Mouse (Mus musculus): ENCODE results near the gene Insyn1. TPM values are rescaled to one million over a fixed set of nuclear protein-coding genes. Genes with fewer than 3 reads are reported as not detected.

Insyn1 gene
- polyA plus RNA-seq, 1 experiment, result 2.8 TPM

GRCm38 (mm10) chr9:58527841-58528240 lies 39.4 kb downstream of the Insyn1 start:
- TF ChIP-seq GATA1 (IDR thresholded peaks at IDR 0.05; ENCODE audit: borderline replicate concordance, low read length) (no peak), FLI1 (IDR thresholded peaks at IDR 0.05; ENCODE audit: low read length) (no peak)
- peaks cover 16% of the 10 kb centered on the region for H3K36me3 ChIP-seq (replicated peaks; ENCODE audit: low read length)
- H3K27me3 ChIP-seq (replicated peaks), result peaks cover 50% of the 10 kb centered on the region
- H3K4me3 ChIP-seq (replicated peaks), result no peak overlapping the region
- H3K4me1 ChIP-seq, result peaks cover 17% of the 10 kb centered on the region
- H3K9me3 ChIP-seq, result no peaks in the 10 kb centered on the region

GRCm38 (mm10) chr9:58530407-58530806 lies 42.0 kb downstream of the Insyn1 start:
- TF ChIP-seq FLI1 (IDR thresholded peaks at IDR 0.05; ENCODE audit: low read length), result no peak
- no peak for TF ChIP-seq GATA1 (IDR thresholded peaks at IDR 0.05; ENCODE audit: borderline replicate concordance, low read length)
- H3K4me1 ChIP-seq, result peaks cover 20% of the 10 kb centered on the region
- no peak overlapping the region for H3K4me3 ChIP-seq (replicated peaks)
- no peaks in the 10 kb centered on the region for H3K9me3 ChIP-seq
- H3K36me3 ChIP-seq (replicated peaks; ENCODE audit: low read length), result peaks cover 18% of the 10 kb centered on the region
- H3K27me3 ChIP-seq (replicated peaks), result peaks cover 57% of the 10 kb centered on the region

GRCm38 (mm10) chr9:58532236-58532635 lies 43.8 kb downstream of the Insyn1 start:
- Histone ChIP-seq H3K4me1 (peaks cover 37% of the 10 kb centered on the region), H3K9me3 (no peaks in the 10 kb centered on the region), H3K4me3 (replicated peaks) (no peak overlapping the region), H3K27me3 (replicated peaks) (peaks cover 53% of the 10 kb centered on the region), H3K36me3 (replicated peaks; ENCODE audit: low read length) (peaks cover 21% of the 10 kb centered on the region)
- TF ChIP-seq FLI1 (IDR thresholded peaks at IDR 0.05; ENCODE audit: low read length) (no peak), GATA1 (IDR thresholded peaks at IDR 0.05; ENCODE audit: borderline replicate concordance, low read length) (no peak)

GRCm38 (mm10) chr9:58533322-58533721 lies 44.9 kb downstream of the Insyn1 start:
- TF ChIP-seq FLI1 (IDR thresholded peaks at IDR 0.05; ENCODE audit: low read length), result no peak
- no peak for TF ChIP-seq GATA1 (IDR thresholded peaks at IDR 0.05; ENCODE audit: borderline replicate concordance, low read length)
- Histone ChIP-seq H3K4me3 (replicated peaks) (no peak overlapping the region), H3K4me1 (peaks cover 41% of the 10 kb centered on the region), H3K9me3 (peaks cover 2% of the 10 kb centered on the region), H3K36me3 (replicated peaks; ENCODE audit: low read length) (peaks cover 20% of the 10 kb centered on the region), H3K27me3 (replicated peaks) (peaks cover 47% of the 10 kb centered on the region)

GRCm38 (mm10) chr9:58534766-58535165 lies 46.4 kb downstream of the Insyn1 start:
- H3K9me3 ChIP-seq, result peaks cover 8% of the 10 kb centered on the region
- no peak for TF ChIP-seq GATA1 (IDR thresholded peaks at IDR 0.05; ENCODE audit: borderline replicate concordance, low read length)
- no peak for TF ChIP-seq FLI1 (IDR thresholded peaks at IDR 0.05; ENCODE audit: low read length)

GRCm38 (mm10) chr9:58535447-58536134 lies 47.2 kb downstream of the Insyn1 start:
- Histone ChIP-seq H3K36me3 (replicated peaks; ENCODE audit: low read length) (peaks cover 24% of the 10 kb centered on the region), H3K9me3 (peaks cover 8% of the 10 kb centered on the region), H3K27me3 (replicated peaks) (peaks cover 30% of the 10 kb centered on the region), H3K4me1 (peaks cover 53% of the 10 kb centered on the region), H3K4me3 (replicated peaks) (peak overlapping the region; percentile 2)
- no peak for TF ChIP-seq GATA1 (IDR thresholded peaks at IDR 0.05; ENCODE audit: borderline replicate concordance, low read length)

More at GRCm38 (mm10) chr9:58534766-58535165, 46.4 kb downstream of the Insyn1 start:
- H3K27me3 ChIP-seq (replicated peaks), result peaks cover 39% of the 10 kb centered on the region
- peaks cover 45% of the 10 kb centered on the region for H3K4me1 ChIP-seq
- no peak overlapping the region for H3K4me3 ChIP-seq (replicated peaks)
- H3K36me3 ChIP-seq (replicated peaks; ENCODE audit: low read length), result peaks cover 26% of the 10 kb centered on the region

GRCm38 (mm10) chr9:58537774-58538173 lies 49.4 kb downstream of the Insyn1 start:
- peaks cover 65% of the 10 kb centered on the region for H3K4me1 ChIP-seq

GRCm38 (mm10) chr9:58539886-58540285 lies 51.5 kb downstream of the Insyn1 start:
- H3K4me1 ChIP-seq, result peaks cover 85% of the 10 kb centered on the region
- TF ChIP-seq GATA1 (IDR thresholded peaks at IDR 0.05; ENCODE audit: borderline replicate concordance, low read length) (no peak), FLI1 (IDR thresholded peaks at IDR 0.05; ENCODE audit: low read length) (no peak)
- H3K27me3 ChIP-seq (replicated peaks), result peaks cover 13% of the 10 kb centered on the region

More at GRCm38 (mm10) chr9:58537774-58538173, 49.4 kb downstream of the Insyn1 start:
- peaks cover 8% of the 10 kb centered on the region for H3K9me3 ChIP-seq
- peak overlapping the region; percentile 31 for H3K4me3 ChIP-seq (replicated peaks)
- TF ChIP-seq GATA1 (IDR thresholded peaks at IDR 0.05; ENCODE audit: borderline replicate concordance, low read length) (no peak), FLI1 (IDR thresholded peaks at IDR 0.05; ENCODE audit: low read length) (no peak)
- H3K36me3 ChIP-seq (replicated peaks; ENCODE audit: low read length), result peaks cover 24% of the 10 kb centered on the region
- peaks cover 17% of the 10 kb centered on the region for H3K27me3 ChIP-seq (replicated peaks)

GRCm38 (mm10) chr9:58541895-58542338 lies 53.5 kb downstream of the Insyn1 start:
- Histone ChIP-seq H3K36me3 (replicated peaks; ENCODE audit: low read length) (peaks cover 14% of the 10 kb centered on the region), H3K9me3 (peaks cover 8% of the 10 kb centered on the region), H3K4me3 (replicated peaks) (peak overlapping the region; percentile 76), H3K27me3 (replicated peaks) (peaks cover 27% of the 10 kb centered on the region), H3K4me1 (peaks cover 88% of the 10 kb centered on the region)
- TF ChIP-seq GATA1 (IDR thresholded peaks at IDR 0.05; ENCODE audit: borderline replicate concordance, low read length) (no peak), FLI1 (IDR thresholded peaks at IDR 0.05; ENCODE audit: low read length) (peak; percentile 92; the same call in 1 of the 2 replicates)

More at GRCm38 (mm10) chr9:58539886-58540285, 51.5 kb downstream of the Insyn1 start:
- Histone ChIP-seq H3K36me3 (replicated peaks; ENCODE audit: low read length) (peaks cover 22% of the 10 kb centered on the region), H3K9me3 (peaks cover 8% of the 10 kb centered on the region), H3K4me3 (replicated peaks) (no peak overlapping the region)

GRCm38 (mm10) chr9:58544879-58545324 lies 56.5 kb downstream of the Insyn1 start:
- peaks cover 47% of the 10 kb centered on the region for H3K27me3 ChIP-seq (replicated peaks)
- peaks cover 95% of the 10 kb centered on the region for H3K4me1 ChIP-seq
- TF ChIP-seq GATA1 (IDR thresholded peaks at IDR 0.05; ENCODE audit: borderline replicate concordance, low read length), result no peak
- no peak for TF ChIP-seq FLI1 (IDR thresholded peaks at IDR 0.05; ENCODE audit: low read length)
- no peaks in the 10 kb centered on the region for H3K9me3 ChIP-seq
- no peaks in the 10 kb centered on the region for H3K36me3 ChIP-seq (replicated peaks; ENCODE audit: low read length)
- peak overlapping the region; percentile 71 for H3K4me3 ChIP-seq (replicated peaks)
